Mouse (Mus musculus): ENCODE measurements around the gene Slc7a6os. TPM values are rescaled to one million over a fixed set of nuclear protein-coding genes. Genes with fewer than 3 reads are reported as not detected.

Slc7a6os gene
- 25.5 and 26.5 TPM in 2 replicates for polyA plus RNA-seq (2012; ENCODE audit: insufficient read depth, insufficient read length, missing spikeins)

- peak; percentile 89; the same call in 1 of the 2 replicates for TF ChIP-seq POLR2A (IDR thresholded peaks at IDR 0.05; ENCODE audit: borderline replicate concordance, low read depth, low read length)
- TF ChIP-seq CTCF (IDR thresholded peaks at IDR 0.05; ENCODE audit: low read depth, low read length), result no peak
- Histone ChIP-seq H3K27ac (ENCODE audit: insufficient read depth, low read depth, low read length) (peak within 1 kb of the TSS; percentile 76), H3K4me1 (ENCODE audit: control insufficient read depth, insufficient read depth, low read length) (peaks cover 7% of the 10 kb centered on the region), H3K4me3 (ENCODE audit: insufficient read depth, low read length) (peak within 1 kb of the TSS; percentile 86)
Measured at GRCm38 (mm10) chr8:106210821-106211345, at the start of gene Slc7a6os, which contains the start of gene Prmt7. TSS of gene Slc7a6os (minus strand) at chr8:106210935. TSS of gene Prmt7 (plus strand) at chr8:106210936.

GRCm38 (mm10) chr8:106259579-106260255, 49.0 kb upstream of the Slc7a6os start:
- Histone ChIP-seq H3K4me1 (ENCODE audit: control insufficient read depth, insufficient read depth, low read length) (no peaks in the 10 kb centered on the region), H3K27ac (ENCODE audit: insufficient read depth, low read depth, low read length) (no peak overlapping the region), H3K4me3 (ENCODE audit: insufficient read depth, low read length) (no peak overlapping the region)
- TF ChIP-seq POLR2A (IDR thresholded peaks at IDR 0.05; ENCODE audit: borderline replicate concordance, low read depth, low read length) (no peak), CTCF (IDR thresholded peaks at IDR 0.05; ENCODE audit: low read depth, low read length) (no peak)

GRCm38 (mm10) chr8:106258169-106258568, 47.4 kb upstream of the Slc7a6os start:
- Histone ChIP-seq H3K4me3 (ENCODE audit: insufficient read depth, low read length) (no peak overlapping the region), H3K27ac (ENCODE audit: insufficient read depth, low read depth, low read length) (no peak overlapping the region), H3K4me1 (ENCODE audit: control insufficient read depth, insufficient read depth, low read length) (no peaks in the 10 kb centered on the region)
- TF ChIP-seq POLR2A (IDR thresholded peaks at IDR 0.05; ENCODE audit: borderline replicate concordance, low read depth, low read length) (no peak), CTCF (IDR thresholded peaks at IDR 0.05; ENCODE audit: low read depth, low read length) (peak; percentile 43; the same call in 1 of the 2 replicates)

- H3K27ac ChIP-seq (ENCODE audit: insufficient read depth, low read depth, low read length), result no peak overlapping the region
- H3K4me1 ChIP-seq (ENCODE audit: control insufficient read depth, insufficient read depth, low read length), result no peaks in the 10 kb centered on the region
- no peak overlapping the region for H3K4me3 ChIP-seq (ENCODE audit: insufficient read depth, low read length)
- TF ChIP-seq CTCF (IDR thresholded peaks at IDR 0.05; ENCODE audit: low read depth, low read length) (no peak), POLR2A (IDR thresholded peaks at IDR 0.05; ENCODE audit: borderline replicate concordance, low read depth, low read length) (no peak)
Measured at GRCm38 (mm10) chr8:106250186-106250585, 39.5 kb upstream of the Slc7a6os start.

- H3K4me3 ChIP-seq (ENCODE audit: insufficient read depth, low read length), result no peak overlapping the region
- H3K27ac ChIP-seq (ENCODE audit: insufficient read depth, low read depth, low read length), result no peak overlapping the region
- no peak for TF ChIP-seq POLR2A (IDR thresholded peaks at IDR 0.05; ENCODE audit: borderline replicate concordance, low read depth, low read length)
- no peak for TF ChIP-seq CTCF (IDR thresholded peaks at IDR 0.05; ENCODE audit: low read depth, low read length)
- H3K4me1 ChIP-seq (ENCODE audit: control insufficient read depth, insufficient read depth, low read length), result no peaks in the 10 kb centered on the region
Measured at GRCm38 (mm10) chr8:106237106-106237505, 26.4 kb upstream of the Slc7a6os start.

GRCm38 (mm10) chr8:106234567-106235261, 24.0 kb upstream of the Slc7a6os start:
- TF ChIP-seq CTCF (IDR thresholded peaks at IDR 0.05; ENCODE audit: low read depth, low read length) (no peak), POLR2A (IDR thresholded peaks at IDR 0.05; ENCODE audit: borderline replicate concordance, low read depth, low read length) (no peak)
- Histone ChIP-seq H3K27ac (ENCODE audit: insufficient read depth, low read depth, low read length) (no peak overlapping the region), H3K4me3 (ENCODE audit: insufficient read depth, low read length) (no peak overlapping the region), H3K4me1 (ENCODE audit: control insufficient read depth, insufficient read depth, low read length) (no peaks in the 10 kb centered on the region)

GRCm38 (mm10) chr8:106232751-106233150, 22.0 kb upstream of the Slc7a6os start:
- H3K4me1 ChIP-seq (ENCODE audit: control insufficient read depth, insufficient read depth, low read length), result no peaks in the 10 kb centered on the region
- no peak for TF ChIP-seq POLR2A (IDR thresholded peaks at IDR 0.05; ENCODE audit: borderline replicate concordance, low read depth, low read length)
- TF ChIP-seq CTCF (IDR thresholded peaks at IDR 0.05; ENCODE audit: low read depth, low read length), result no peak
- H3K4me3 ChIP-seq (ENCODE audit: insufficient read depth, low read length), result no peak overlapping the region
- no peak overlapping the region for H3K27ac ChIP-seq (ENCODE audit: insufficient read depth, low read depth, low read length)

- H3K4me3 ChIP-seq (ENCODE audit: insufficient read depth, low read length), result no peak overlapping the region
- H3K27ac ChIP-seq (ENCODE audit: insufficient read depth, low read depth, low read length), result no peak overlapping the region
- no peaks in the 10 kb centered on the region for H3K4me1 ChIP-seq (ENCODE audit: control insufficient read depth, insufficient read depth, low read length)
- no peak for TF ChIP-seq CTCF (IDR thresholded peaks at IDR 0.05; ENCODE audit: low read depth, low read length)
- no peak for TF ChIP-seq POLR2A (IDR thresholded peaks at IDR 0.05; ENCODE audit: borderline replicate concordance, low read depth, low read length)
Measured at GRCm38 (mm10) chr8:106231536-106231935, 20.8 kb upstream of the Slc7a6os start.

- H3K4me3 ChIP-seq (ENCODE audit: insufficient read depth, low read length), result no peak overlapping the region
- H3K4me1 ChIP-seq (ENCODE audit: control insufficient read depth, insufficient read depth, low read length), result no peaks in the 10 kb centered on the region
- no peak overlapping the region for H3K27ac ChIP-seq (ENCODE audit: insufficient read depth, low read depth, low read length)
- TF ChIP-seq CTCF (IDR thresholded peaks at IDR 0.05; ENCODE audit: low read depth, low read length) (no peak), POLR2A (IDR thresholded peaks at IDR 0.05; ENCODE audit: borderline replicate concordance, low read depth, low read length) (no peak)
Measured at GRCm38 (mm10) chr8:106226589-106226988, 15.9 kb upstream of the Slc7a6os start.

GRCm38 (mm10) chr8:106219620-106220019, 8.9 kb upstream of the Slc7a6os start:
- peak overlapping the region; percentile 34 for H3K27ac ChIP-seq (ENCODE audit: insufficient read depth, low read depth, low read length)
- H3K4me1 ChIP-seq (ENCODE audit: control insufficient read depth, insufficient read depth, low read length), result peaks cover 28% of the 10 kb centered on the region
- H3K4me3 ChIP-seq (ENCODE audit: insufficient read depth, low read length), result no peak overlapping the region
- TF ChIP-seq POLR2A (IDR thresholded peaks at IDR 0.05; ENCODE audit: borderline replicate concordance, low read depth, low read length) (no peak), CTCF (IDR thresholded peaks at IDR 0.05; ENCODE audit: low read depth, low read length) (no peak)

Data from bone marrow macrophage, adult 2 months (primary cell).